Mouse (Mus musculus) C2C12 (cell line): Measurements from ENCODE around the gene Togaram2.

Experiments used
- CTCF ChIP-seq: IDR thresholded peaks from one replicate; pipeline ENCODE4 v1.5.1; 2011; ENCODE audit not compliant: control insufficient read depth, insufficient read depth, insufficient read length
- MAX ChIP-seq: IDR thresholded peaks from one replicate; pipeline ENCODE4 v1.6.1; 2011; ENCODE audit warnings: mild to moderate bottlenecking, control low read depth
- USF1 ChIP-seq: IDR thresholded peaks from one replicate; pipeline ENCODE4 v1.6.1; 2011; ENCODE audit warnings: low read depth, mild to moderate bottlenecking, control low read depth, moderate library complexity

- TF ChIP-seq CTCF = no peak
- TF ChIP-seq USF1 = no peak
- TF ChIP-seq MAX = no peak
These were observed 25.0 kb downstream of the Togaram2 start for GRCm38 (mm10) chr17:71697896-71698618.
